Mouse (Mus musculus) heart, embryonic 16.5 days (tissue): Measurements from ENCODE around the gene Slc6a11. TPM values are rescaled to one million over a fixed set of nuclear protein-coding genes. Genes with fewer than 3 reads are reported as not detected.

Experiments used
- polyA plus RNA-seq: library from polyadenylated mRNA; unstranded; fragments of >200 nt; fragmentation: Nextera tagmentation; extraction: Ambion mirVana; gene quantifications from 2 replicates; pipeline ENCODE4 v1.2.1, GENCODE M21; 2015

The Slc6a11 gene
- polyA plus RNA-seq, 1 experiment from 2014 or later: not detected

Other genes with a start within 250 kb of the Slc6a11 start
- gene Atp2b2, start 88.6 kb upstream of the Slc6a11 start, polyA plus RNA-seq: 0.10 and 0.12 TPM in 2 replicates
- gene Slc6a1, start 151.4 kb downstream of the Slc6a11 start, polyA plus RNA-seq: 0.32 and 0.42 TPM in 2 replicates